Mouse (Mus musculus): ENCODE measurements around the gene Tub. TPM values are rescaled to one million over a fixed set of nuclear protein-coding genes. Genes with fewer than 3 reads are reported as not detected.

Gene Tub
- polyA plus RNA-seq (2012; rRNA removed) = 1.6 and 1.7 TPM in 2 replicates

DNA sequence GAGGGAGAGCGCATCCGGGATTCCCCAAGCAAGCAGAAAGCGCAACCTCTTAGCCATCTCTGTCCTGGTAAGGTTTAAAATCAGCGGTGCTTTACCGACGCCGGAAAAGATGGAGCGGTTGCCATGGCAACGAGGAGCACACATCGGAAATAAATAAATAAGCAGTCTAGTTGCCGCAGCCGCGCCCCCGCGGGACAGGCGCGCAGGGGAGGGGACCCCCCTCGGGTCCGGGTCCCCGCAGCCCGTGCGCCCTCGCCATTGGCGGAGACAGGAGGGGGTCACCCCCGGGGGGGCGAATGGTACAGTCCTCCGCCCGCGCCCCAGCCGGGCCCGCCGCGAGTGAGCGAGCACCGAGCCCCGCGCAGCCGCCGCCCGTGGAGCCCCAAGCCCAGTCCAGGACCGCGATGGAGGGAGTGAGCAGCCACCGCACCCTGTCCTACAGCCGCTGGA is at the start of gene Tub:
Gene Tub (plus strand): TSS at position 27 of the 450 bp plus-strand sequence.
- peak; percentile 30 for DNase-seq (ENCODE audit: low spot score)

- DNase-seq (ENCODE audit: low spot score) = no peak
Measured at GRCm38 (mm10) chr7:108903969-108904368, 46.2 kb upstream of the Tub start.

GRCm38 (mm10) chr7:108927043-108927442 is 23.1 kb upstream of the Tub start:
- no peak for DNase-seq (ENCODE audit: low spot score)

DNA sequence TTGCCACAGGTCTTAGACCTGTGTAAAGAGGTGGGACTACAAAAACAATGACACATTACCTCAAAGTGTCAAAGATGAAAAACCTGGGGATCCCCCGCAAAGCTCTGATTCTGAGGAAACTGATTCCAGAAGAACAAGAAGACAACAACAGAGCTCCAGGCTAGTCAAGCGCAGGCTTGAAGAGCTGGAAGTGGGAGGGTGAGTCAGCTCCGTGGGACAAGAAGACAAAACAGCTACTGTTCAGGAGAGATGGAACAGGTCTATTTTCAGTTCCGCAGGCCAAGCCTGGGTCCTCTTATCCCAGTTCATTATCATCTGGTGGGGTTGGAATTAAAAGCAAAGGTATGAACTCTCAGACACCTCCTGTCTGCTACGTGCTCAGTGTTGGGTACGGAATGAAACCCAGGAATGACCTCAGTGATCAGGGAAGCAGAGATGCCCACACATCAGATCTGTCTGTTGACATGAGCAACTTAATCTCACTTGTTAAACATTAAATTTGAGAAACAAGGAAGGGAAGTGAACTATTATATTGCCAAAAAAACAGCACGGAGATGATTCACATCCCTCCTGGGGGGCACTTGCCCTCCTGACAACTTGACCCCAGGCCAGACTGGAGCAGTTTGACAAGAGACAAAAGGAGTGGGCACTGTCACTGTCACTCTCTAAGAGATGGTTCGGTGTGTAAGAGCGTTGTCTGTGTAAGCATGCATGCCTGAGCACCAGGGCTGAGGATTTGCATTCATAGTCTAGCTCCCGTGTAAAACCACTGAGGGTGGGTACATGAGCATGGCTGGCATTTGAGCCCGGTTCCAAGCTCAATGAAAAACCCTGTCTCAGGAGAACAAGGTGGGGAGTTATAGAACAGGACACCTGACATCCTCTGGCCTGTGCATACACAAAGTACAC is 21.6 kb upstream of the Tub start:
- DNase-seq (ENCODE audit: low spot score) = no peak

- no peak for DNase-seq (ENCODE audit: low spot score)
Measured at GRCm38 (mm10) chr7:108929726-108930393, 20.3 kb upstream of the Tub start, which contains the start of gene Nlrp10. TSS of gene Nlrp10 (minus strand) at chr7:108930178.

DNA sequence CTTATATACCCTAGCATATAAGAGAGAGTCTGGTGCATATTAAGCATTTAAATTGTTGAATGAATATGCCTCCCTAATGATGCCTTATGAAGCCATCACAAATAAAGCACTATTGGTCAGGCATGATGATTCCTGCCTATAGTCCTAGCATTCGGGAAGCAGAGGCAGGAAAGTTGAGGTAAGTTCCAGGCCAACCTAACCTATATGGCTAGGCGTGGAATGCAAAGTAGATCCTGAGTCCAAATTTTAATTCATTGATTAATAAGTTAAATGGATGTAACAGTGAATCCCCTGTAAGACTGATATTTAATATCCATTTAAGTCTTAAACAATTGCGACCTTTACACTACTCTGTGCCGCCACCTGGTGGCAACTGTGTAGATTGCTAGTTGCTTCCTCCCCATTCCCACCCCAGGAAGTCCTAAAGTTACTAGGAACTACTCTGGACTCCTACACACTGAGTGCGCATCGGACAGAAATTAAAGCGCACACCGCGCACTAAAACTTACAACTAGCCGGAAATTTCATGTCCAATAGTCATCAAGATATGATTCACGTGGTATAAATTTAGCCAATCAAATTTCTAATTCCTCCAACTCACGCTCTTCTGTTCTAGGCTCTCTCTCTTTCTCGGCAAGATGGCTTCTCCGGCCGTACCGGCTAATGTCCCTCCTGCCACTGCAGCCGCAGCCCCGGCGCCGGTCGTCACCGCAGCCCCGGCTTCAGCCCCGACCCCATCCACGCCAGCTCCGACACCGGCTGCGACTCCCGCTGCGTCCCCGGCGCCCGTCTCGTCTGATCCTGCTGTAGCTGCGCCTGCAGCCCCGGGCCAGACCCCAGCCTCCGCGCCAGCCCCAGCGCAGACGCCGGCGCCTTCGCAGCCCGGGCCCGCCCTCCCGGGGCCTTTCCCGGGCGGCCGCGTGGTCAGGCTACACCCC is 16.1 kb upstream of the Tub start, which contains the start of gene Eif3f:
Gene Eif3f (plus strand): TSS at position 624 of the 938 bp plus-strand sequence.
- peak; percentile 79 for DNase-seq (ENCODE audit: low spot score)

DNA sequence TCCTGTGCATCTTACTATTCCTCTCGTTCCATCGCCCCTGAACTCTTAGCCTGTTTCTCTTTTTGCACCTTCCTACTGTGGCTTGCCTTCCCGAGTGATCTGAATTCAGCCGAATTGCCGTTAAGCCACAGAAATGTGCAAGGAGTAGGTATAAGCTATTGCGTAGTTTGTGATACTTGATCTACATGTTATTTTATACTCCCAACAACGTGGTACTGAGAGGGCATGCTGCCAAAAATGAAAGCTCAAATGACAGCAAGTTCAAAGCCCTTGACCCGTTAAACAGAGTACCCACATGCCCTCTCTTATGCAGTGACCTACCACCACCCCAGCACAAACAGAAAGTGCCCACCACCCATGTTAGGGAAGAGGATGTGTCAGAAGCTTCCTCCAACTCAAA is 15.3 kb upstream of the Tub start:
- DNase-seq (ENCODE audit: low spot score) = no peak

DNA sequence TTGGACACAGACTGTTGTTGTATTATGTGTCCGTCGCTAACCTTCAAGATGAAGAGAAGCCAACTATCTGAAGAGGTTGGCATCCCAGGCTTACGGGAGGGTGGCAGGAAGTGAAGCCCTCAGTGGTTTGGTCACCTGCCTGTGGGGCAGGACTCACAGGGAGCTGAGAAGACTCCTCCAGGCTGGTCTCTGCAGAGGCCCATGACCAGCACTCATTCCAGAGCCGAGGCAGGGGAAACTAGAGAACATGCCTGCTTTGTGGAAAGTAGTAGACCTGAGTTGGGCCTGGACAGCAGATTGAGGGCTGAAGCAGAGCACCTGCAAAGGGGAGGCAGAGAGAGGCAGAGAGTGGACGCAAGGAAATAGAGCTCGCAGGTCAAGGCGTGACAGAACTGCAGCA is 14.7 kb upstream of the Tub start:
- DNase-seq (ENCODE audit: low spot score) = no peak

DNA sequence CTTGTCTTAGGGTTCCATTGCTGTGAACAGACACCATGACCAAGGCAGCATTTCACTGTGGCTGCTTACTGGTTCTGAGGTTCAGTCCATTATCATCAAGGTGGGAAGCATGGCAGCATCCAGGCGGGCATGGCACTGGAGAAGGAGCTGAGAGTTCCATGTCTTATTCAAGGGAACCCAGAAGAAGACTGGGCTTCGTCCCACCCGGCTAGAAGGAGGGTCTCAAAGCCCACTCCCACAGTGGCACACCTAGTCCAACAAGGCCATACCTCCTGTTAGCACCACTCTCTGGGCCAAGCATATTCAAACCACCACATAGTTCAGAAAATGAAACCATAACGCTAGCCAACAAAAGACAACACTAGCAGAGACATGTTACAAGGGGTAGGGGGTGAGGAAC is 13.5 kb upstream of the Tub start:
- DNase-seq (ENCODE audit: low spot score) = no peak

DNA sequence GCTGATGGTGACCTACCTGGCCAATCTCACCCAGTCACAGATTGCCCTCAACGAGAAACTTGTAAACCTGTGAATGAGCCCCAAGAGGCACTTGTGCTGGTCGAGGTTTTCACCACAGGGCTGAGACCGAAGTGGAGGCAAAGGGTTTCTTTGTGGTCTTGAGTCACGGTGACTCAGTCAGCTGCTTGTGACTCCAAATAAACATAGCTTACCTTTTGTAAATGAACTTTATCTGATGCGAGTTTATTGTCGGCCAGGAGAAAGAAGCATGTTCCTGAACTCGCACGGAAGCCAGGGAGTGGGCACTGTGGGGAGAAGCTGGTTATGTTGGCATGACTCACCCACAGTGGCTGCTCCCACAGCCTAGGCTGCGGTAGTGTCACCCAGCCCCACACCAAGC is 8.7 kb upstream of the Tub start:
- DNase-seq (ENCODE audit: low spot score) = no peak

DNA sequence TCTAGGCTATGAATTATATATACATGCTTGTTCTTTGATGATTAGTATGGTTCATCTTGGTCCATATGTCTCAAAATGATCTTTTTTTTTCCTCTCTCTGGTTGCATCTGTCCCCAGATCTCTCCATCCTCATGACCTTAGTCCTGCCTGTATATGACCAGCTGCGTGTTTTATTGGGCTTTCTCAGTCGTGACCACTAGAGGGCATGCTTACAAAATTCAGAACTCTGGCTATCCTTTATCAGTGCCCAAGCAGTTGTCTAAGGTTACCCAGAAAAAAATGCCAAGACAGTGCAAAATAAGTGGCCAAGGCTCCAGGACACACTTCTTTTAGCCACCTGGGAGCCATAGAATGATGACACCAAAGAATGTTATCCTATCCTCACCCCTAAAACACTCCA is 6.1 kb upstream of the Tub start:
- DNase-seq (ENCODE audit: low spot score) = no peak

DNA sequence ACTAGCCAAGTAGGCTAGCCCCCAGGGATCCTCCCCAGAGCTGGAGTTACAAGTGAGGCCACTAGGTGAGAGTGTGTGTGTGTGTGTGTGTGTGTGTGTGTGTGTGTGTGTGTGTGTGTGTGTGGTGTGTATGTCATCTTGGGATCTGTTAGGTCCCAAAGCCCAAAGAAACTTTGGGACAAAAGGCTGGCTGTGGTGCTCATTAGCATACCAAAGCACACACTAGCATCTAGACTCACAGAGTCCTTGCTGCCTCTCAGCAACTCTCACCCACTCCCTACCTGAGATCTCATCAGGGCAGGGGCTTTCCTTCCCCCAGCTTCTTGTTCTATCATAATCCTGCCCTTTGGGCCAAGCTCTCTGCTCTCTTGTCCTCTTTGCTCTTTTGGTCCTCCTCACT is 1.5 kb upstream of the Tub start:
- no peak for DNase-seq (ENCODE audit: low spot score)

DNA sequence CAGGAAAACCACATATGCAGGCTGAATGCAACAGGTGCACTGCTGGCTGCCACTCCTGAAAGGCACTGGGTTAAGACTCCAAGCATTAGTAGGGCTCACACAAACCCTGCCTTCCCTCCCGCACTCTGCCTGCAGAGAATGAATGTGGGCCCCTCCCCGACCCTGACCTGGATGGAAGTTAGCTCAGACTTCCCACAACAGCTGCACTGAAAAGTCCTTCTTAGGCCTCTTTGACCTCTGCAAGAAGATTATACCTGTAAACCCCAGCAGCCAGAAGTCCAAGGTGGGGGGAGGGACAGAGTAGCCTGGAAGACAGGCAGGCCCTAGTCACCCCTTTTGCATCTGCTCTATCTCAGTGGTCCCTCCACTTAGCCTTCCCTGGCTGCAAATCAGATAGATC is 837 bp upstream of the Tub start:
- no peak for DNase-seq (ENCODE audit: low spot score)

DNA sequence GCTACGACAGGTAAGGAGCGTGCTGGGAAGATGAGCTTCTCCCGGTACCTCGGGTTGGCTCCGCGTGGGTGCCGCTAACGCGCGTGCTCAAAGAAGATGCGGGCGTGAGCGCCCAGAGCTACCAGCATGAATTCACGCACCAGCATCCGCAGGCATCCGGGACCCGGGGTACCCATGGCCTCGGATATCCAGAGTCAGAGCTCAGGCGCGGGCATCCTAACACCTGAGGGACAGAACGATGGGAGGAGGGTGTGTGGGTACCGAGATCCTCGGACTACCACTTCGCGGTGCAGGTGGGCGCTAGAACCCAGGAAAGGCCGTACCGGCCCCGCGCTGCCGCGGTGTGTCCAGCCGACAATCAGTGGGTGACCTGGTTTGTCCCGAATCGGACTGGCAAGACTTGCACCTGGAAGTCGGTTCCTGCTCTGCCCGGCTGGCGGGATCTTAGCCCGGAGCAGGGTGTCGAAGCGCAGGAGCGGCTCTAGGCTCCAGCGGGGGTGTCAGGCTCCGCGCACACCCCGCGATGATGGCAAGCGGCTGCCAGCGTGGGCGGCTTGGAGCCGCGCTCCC is 709 bp downstream of the Tub start:
- DNase-seq (ENCODE audit: low spot score) = peak; percentile 29

GRCm38 (mm10) chr7:108952801-108953200 is 2.7 kb downstream of the Tub start:
- DNase-seq (ENCODE audit: low spot score) = no peak

DNA sequence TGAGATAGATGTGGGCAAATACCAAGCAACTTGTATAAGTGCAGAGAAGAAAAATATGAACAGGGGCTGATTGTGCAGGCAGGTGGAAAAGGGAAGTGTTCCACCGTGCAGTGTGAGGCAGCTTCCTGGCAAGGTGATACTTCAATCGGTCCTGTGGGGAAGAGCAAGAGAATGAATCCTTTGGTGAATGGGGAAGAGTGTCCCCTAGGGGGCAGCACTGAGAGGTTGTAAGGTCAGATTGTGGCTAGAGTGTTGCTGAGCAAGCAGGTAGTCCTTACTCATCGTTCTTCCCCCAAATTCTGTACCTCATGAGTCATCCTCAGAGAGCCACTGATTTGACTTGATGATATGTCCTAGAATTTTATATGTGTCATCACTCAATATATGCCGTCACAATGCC is 4.0 kb downstream of the Tub start:
- DNase-seq (ENCODE audit: low spot score) = no peak

GRCm38 (mm10) chr7:108957734-108958133 is 7.6 kb downstream of the Tub start:
- no peak for DNase-seq (ENCODE audit: low spot score)

DNA sequence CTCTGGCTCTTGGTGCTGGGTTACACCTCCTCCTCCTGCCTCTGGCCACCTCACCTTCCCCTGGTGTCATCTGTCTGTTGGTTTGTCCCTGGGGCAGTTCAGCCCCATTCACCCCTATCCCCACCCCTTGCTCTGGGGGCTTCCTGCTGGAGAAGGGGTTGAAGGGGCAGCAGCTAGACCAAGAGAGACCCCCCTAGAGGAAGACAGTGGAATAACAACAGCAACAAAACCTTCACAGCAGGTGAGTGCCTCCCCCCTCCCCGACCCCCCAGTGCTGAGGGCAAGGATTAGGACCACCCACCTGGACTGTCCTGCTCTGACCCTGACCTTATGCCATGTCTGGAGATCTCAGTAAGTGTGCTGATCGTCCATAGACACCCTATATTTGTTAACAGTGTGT is 15.8 kb downstream of the Tub start:
- DNase-seq (ENCODE audit: low spot score) = no peak

GRCm38 (mm10) chr7:108966742-108967362 is 16.7 kb downstream of the Tub start:
- DNase-seq (ENCODE audit: low spot score) = no peak

GRCm38 (mm10) chr7:108968201-108968600 is 18.1 kb downstream of the Tub start:
- no peak for DNase-seq (ENCODE audit: low spot score)

DNA sequence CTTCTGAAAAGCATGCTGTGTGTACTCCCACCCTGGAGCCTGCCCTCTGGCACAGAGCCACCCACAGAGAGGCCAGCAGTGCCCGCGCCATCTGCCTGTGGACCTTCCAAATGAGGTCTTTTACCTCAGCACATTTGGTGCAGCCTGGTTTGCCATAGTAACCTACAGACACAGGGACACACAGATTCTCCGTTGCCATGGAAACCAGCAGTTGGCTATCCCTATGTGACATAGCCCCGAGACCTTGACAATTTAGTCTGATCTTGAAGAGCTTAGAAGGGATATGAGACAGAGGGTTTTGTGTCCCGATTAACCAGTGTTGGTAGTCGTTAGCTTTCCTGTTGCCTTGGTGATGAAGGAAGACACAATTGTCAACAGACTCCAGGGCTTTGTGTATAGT is 22.1 kb downstream of the Tub start:
- DNase-seq (ENCODE audit: low spot score) = no peak
